Mouse (Mus musculus): ENCODE measurements at regions not wholly inside any gene's neighbourhood (a gene's known extent, or its start where the extent isn't known, plus 50 kb on each side); places are given as distances from the start of the nearest gene placed in this dataset.

GRCm38 (mm10) chr6:50948061-50948460 is 293.8 kb upstream of the Npvf start:
- TF ChIP-seq CTCF (conservative IDR thresholded peaks at IDR 0.05; ENCODE audit: insufficient read depth, insufficient read length, low read depth, low read length), result no peak
- TF ChIP-seq POLR2A (IDR thresholded peaks at IDR 0.05; ENCODE audit: low read depth, low read length), result no peak

Data from kidney, adult 2 months (tissue).